Mouse (Mus musculus) c-Kit-positive CD71-negative TER-119-negative erythroid progenitor cells, embryonic 14.5 days (primary cell): ENCODE data around the gene Ddi2.

ENCODE experiments used
- DNase-seq: peaks from one replicate; pipeline ENCODE4 v3.0.0-alpha.2; 2013; ENCODE audit warnings: low read depth

Ddi2 gene

DNA sequence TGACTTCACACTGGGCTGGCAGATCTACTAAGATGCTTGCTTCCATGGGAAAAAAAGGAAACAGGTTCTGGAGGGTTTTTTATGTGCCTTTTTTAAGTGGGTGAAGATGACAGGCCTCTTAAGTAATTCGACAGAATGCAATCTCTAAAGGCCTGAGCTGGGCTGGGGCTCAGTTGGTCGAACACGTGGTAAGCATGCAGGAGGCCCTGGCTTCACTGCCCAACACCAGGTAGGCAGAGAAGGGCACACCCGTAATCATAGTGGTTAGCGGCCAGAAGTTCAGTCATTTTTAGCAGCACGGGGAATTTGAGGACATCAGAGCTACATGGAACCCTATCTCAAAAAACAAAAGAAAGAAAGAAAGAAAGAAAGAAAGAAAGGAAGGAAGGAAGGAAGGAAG, 68.7 kb downstream of the Ddi2 start:
- no peak for DNase-seq

DNA sequence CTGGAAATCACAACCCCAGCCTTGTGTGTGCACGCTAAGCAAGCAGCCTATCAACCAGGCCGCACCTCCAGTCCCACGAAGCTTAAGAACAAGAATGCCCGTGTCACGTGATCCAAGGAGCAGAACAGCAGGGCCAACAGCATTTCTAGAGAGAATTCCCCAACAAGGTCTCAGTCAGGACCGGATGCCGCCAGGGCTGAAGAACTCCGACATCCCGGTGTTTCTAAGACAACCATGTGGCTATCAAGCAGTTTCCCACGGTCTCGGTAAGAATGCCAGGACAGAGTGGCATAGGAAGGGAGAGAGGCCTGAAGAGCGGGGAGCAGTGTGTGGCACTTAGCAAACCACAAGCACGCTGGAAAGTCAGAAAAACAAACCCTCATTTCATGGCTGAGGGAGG, 69.4 kb downstream of the Ddi2 start:
- DNase-seq: no peak

DNA sequence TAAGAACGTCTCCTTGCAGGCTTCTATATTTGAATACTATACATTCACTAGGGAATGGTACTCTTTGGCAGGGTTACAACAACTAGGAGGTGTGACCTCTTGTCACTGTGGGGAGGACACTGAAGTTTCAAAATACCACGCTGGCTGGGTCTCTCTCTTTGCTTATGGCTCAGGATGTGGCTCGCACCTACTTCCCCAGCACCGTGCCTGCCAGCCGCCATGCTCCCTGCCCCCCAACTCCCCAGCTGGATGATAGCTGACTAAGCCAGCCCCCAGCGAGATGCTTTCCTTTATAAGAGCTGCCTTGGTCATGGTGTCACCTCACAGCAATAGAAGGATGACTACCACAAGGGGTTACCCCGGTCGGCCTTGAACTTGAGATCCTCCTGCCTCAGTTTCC, 70.2 kb downstream of the Ddi2 start:
- DNase-seq: no peak

DNA sequence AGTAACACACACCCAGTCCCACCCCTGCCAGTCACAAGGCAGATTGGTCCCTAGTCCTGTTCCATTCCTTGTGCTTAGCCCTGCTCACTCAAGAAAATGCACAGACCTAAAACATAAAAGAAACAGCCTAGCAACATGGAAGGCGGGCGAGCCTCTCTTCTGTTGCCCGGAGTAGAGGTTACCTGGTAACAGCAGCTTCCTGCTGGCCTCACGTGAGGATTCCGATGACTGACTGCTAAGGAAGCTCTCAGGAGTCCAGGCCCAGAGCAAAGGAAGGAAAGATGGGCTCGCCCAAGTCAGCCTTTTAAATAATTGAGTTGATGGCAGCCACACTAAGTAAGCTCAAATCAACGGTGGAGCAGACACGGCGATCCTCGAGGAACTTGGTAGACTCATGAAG, 71.3 kb downstream of the Ddi2 start:
- no peak for DNase-seq

DNA sequence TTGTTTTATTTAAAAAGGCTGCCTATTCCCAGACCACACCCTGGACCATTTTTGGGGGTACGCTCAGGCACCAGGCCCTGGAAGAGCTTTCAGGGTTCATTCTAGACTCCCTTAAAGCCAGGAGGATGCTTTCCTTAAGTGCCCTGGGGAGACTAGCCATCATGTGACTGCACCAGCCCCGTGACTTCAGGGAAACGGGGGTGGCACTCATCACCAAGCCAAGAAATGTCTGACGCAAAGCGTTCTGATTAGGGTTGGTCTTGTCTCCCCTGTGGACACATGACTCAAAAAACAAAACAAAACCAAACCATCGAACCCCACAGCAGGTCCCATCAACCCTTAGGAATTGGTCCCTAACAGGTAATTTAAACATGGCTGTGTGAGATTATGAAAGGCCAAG, 71.9 kb downstream of the Ddi2 start:
- DNase-seq: no peak

DNA sequence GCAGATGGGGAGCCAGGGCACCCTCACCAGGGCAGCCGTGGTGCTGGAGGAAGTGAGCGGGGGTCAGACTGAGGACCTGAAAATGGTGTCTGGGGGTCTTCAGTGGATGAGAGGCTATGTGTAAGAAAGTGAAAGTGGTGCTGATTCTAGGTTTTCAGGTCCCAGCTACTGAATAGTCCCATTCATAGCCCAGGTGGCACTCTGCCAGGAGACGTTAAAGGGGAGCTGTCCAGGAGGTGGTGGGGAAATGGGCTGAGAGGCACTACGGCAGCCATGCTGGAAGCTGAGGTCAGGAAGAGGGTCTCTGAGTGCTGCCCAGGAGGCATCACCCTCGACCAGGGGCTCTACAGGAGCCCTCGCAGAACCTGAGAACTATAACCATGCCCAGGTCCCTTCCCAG, 74.0 kb downstream of the Ddi2 start:
- DNase-seq: no peak

DNA sequence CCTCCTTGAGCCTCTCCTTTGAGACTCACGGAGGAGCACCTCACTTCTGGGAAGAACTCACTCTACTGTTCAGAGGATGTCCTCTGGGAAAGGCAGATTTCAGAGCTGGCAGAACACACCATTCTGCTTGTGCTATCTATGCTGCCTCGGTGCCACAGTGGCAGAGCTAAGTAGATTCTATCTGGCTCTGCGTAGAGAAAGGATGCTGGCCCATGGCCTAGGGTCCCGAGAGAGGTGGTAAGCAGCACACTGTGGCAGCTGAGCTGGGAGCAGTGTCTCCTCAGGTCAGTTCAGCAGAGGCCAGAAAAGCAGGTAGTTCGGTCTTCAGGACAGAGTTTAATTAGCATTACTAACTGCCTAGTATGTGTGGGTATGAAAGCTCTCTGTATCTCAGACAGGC, 75.0 kb downstream of the Ddi2 start:
- no peak for DNase-seq

DNA sequence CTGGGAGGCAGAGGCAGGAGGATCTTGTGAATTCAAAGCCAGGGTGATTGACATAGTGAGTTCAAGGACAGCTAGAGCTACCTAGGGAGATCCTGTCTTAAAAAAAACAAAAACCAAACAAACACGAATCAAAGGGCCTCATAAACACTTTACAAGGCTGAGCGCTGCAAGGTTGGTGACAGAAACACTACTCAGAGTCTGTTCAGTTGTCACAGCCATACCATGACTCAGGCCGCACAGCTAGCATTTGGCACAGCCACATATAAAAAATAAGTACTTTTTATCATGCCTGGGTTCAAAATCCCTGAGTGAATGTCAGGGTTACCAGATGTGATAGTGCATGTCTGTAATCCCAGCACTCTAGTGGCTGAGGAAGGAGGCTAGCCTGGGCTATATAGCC, 76.0 kb downstream of the Ddi2 start:
- no peak for DNase-seq

DNA sequence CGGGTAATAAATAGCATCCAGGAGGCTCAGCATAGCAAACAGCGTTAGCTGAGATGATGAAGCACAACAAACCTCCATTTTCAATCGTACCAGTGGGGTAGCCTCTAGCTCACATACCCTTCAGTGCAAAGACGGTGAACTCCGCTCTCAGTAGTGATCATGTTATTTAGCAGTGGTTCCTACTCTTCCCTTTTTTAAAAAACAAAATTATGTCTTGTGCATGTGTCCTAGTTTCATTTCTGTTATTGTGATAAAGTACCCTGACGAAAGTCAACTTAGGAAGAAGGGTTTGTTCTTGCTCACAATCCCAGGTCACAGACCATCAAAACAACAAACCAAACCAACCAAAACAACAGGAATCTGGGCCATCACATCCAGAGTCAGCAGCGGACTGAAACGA, 77.2 kb downstream of the Ddi2 start:
- DNase-seq: no peak

DNA sequence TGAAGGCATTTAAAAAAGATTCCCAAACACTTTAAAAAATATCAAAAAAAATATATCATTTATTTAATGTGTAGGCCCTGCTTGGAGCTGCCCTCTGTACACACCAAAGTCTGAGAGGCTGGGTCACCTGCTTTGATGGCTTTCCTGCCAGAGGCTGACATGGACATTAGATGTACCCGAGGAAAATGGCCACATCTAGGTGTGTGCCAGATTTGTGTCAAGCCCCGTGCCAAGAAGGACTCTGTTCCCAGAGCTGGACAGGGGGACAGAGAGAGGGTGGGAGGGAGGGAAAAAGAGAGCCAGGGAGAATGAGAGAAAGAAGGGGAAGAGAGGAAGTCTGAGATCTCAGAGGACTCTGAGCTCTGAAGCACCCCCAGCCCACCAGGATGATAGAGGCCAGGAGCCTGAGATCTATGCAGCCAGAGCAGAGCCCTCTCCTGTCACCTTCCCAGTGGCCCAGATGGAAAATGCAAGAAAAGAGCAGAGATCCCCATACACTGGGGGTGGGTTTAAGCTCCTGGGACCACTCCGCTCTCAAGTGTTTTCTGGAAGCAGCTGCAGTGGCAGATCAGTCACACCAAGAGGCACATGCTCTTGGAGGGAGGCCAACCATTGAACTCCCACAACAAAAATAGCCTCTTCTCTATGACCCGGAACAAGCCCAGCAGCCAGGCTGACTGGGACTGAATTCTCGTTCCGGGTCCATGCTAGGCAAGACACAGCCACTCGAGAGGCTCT, 79.9 kb downstream of the Ddi2 start:
- DNase-seq: no peak

DNA sequence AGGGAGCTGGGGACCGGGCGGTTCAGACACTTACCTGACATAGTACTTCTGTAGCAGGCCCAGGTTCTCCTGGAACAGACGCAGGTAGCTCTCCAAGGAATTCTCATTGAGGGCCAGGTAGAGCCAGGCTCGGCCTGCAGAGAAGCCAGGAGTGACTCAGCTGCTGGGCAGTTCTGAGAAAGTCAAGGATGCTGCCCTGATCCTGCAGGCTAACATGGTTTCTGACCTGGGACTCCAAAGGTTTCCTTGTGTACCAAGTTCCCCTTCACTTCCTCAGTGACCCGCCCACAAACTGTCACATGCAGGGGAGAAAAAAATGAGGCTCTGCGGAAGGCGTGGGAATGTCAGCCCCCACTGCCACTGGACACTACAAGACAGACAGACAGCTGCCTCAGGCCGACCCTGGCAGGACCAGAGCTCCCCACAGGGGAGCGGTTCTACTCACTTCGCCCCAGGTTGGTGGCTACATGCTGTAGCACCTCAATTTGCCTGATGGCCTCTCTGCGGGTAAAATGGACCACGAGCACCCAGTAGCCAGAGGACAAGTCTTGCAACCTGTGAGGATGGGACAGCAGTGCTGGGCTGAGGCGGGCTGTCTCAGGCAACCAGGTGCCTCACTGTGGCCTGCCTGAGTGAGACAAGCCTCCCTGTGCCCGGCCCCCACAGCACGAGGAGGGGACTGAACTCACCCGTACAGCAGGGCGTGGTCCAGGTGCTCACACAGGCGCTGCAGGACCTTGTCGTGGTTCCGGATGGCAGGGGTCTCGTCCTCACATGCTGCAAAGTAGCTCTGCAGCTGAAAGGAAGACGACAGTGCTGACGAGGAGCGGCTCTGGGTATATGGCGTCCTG, 81.0 kb downstream of the Ddi2 start:
- no peak for DNase-seq

DNA sequence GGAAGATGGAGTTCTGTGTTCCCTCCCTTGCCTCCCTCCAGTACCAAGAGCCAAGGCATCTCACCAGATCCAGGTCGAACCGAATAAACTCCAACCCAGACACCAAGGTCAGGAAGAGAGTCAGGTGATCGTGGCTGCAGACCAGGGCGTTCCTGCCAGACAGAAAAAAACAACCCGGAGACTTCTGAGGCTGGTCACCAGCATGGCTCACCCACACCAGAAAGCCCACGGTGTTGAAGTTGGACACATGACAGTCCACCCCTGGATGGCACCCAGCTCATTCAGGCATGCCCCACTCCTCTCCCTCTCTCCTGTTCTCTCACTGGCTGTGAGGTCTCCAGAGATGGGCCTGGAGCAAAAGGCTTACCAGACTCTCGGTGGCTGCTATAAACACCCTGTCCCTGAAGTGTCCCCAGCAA, 81.9 kb downstream of the Ddi2 start:
- no peak for DNase-seq

DNA sequence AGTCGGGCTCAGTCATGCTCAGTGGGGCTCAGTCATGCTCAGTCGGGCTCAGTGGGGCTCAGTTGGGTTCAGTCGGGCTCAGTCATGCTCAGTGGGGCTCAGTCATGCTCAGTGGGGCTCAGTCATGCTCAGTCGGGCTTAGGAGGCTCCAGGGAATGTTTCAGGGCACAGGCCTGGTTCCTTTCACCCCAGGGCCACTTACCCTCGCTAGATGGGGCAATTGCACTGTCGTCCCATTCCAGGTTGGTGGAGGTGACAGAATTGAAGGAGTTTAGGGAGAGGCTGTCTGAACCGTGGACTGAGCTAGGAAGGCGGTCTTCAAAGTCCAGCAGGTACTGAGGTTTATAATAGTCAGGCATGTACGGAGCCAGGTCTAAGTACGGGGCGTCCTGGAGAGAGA, 83.7 kb downstream of the Ddi2 start:
- no peak for DNase-seq

DNA sequence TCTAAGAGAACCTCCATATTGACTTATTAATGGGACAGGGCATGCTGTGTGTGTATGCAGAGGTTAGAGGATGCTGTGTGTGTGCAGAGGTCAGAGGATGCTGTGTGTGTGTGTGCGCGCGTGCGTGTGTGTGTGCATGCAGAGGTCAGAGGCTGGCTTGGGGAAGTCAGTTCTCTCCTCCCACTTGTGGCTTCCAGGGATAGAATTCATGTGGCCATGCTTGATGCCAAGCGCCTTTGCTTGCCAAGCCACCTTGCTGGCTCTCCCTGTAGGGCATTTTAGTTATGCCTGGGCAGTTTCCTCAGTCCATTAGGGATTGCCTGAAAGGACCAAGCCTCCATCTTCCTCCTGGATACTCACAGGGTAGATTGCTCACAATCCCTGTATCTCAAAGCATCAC, 86.5 kb downstream of the Ddi2 start:
- DNase-seq: no peak

DNA sequence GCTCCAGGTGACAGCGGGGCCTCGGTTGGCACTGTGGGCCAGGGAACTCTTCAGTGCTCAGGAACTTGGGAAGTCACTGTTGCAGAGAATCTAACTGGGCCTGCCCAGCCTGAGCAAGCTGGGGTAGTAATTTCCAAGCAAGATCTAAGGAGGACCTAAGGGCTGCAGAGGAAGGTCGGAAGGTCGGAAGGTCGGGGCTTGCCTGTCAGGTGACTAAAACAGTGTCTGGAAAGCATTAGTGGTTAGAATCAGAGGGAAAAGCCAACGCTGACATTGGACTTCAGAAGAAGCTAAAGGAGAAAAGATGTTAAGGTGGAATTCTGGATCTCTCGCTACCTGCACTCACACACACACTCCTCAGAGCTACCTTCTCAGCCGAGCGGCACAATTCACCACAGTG, 87.2 kb downstream of the Ddi2 start:
- DNase-seq: no peak

DNA sequence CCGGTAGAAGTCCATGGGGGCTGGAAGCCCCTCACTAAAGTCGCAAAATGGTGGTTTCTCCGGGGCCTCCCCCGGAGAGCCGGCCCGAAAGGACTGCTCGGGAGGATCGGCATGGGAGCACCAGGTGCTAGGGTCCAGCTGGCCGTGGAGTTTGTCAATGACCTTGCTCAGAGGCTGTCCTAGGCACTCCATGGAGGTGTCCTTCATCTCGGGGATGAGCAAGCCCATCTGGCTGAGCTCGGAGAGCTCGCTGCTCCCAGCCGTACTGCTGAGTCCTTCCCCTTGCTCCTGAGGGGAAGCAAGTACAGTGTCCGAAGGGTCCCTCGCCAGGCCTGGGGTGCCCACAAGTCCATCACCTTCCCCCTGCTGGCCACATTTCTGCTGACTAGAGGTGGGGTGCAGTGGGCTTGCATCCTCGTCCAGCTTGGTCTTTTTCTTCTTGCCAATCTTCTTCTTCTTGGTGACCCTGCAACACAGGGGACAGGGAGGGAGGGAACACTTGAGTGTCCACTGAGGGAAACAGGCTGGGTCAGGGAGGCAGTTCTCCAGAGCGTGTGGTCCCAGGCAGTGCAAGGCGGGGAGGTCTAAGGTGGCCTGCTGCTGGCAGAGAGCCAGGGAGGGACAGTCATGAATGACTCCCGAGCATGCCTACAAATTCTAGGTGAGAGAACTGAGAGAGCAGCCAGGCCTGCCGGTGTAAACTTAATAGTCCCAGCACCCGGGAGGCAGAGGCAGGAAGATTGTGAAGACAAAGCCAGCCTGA, 90.9 kb downstream of the Ddi2 start:
- DNase-seq: no peak

DNA sequence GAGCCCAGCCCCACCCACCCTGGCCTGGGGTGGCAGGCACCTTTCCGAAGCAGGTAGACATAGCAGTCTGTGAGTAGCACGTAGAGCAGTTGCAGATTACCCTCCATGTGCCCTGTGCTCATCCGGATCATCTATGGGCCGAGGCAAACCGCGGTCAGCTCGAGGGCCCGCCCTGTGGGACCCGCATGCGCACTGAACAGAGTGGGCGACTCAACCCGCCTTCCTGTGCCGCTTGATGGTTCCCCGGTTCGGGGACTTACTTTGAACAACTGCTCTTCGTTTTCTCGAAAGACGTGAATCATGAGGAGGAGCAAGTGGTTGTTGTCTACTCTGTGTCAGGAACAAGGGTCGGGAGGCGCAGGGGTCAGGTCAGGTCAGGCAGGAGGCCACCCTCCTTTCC, 92.0 kb downstream of the Ddi2 start:
- no peak for DNase-seq

DNA sequence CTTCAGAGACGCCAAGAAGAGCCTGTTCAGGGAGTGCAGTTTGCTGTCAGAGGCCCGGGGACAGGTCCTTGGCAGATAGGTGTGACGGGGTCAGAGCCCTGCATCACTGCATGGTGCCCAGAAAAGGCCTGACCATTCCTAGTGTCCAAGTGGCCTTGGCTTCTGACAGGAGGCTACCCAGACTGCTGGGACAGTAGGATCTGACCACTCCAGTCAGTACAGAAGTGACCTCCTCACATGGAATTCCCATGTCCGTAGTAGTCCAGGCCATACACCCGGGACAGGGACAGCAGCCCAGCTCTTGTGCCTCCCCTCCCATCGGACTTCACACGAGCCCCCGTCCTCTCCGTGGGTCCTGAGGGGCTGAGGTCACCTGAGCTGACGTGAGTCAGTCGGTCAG, 93.2 kb downstream of the Ddi2 start:
- DNase-seq: no peak

DNA sequence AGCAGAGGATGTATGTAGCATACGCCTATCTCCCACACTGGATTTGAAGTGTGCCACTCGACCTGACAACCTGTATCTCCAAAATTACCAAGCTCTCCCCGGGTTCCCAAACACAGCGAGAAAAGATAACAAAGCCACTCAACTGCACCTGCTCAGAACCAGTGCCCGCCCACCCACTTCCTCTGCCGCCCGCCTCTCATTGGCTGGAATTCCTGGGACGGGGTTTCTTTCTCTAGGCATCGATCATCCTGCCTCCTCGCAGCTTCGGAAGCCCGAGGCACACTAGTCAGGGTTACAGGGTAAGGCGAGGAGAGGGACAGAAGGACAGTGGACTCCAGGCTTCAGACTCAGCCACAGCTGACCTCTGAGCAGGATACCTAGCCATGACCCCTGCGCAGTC, 94.6 kb downstream of the Ddi2 start:
- DNase-seq: no peak
